In genomic region chr10:39096981-39097380, GRCm38 (mm10) we compare ENCODE assay signal across 9 mouse cellular contexts. TPM values are rescaled to one million over a fixed set of nuclear protein-coding genes. Genes with fewer than 3 reads are reported as not detected.
A peak's percentile ranks its signal among the peaks of the same experiment; 100 is the strongest.
DNase-seq lines count a peak whose midpoint lies in the region; ATAC-seq and TF ChIP-seq lines count a peak whose summit lies in the region.
"Had no signal": no experiment of that assay in that cellular context is flagged by ENCODE, and none has a peak within 500 bp of the region (broad histone marks: within the 10 kb centered on the region; RNA-seq: fewer than 3 reads in every experiment).

No protein-coding gene starts in this region.

- DNase-seq in hindbrain, postnatal 0 days (ENCODE audit: low spot score), result peak; percentile 36
- DNase-seq in hindbrain, embryonic 14.5 days (ENCODE audit: low spot score), result no peak
- peak; percentile 11 for DNase-seq in urinary bladder, postnatal 25 days (ENCODE audit: low spot score)
- no peak for DNase-seq in urinary bladder, adult 18-20 months (ENCODE audit: low spot score in 2 of 2)
- DNase-seq in cerebellum, postnatal 10 days, result peak; percentile 77
- no peak for DNase-seq in lung, postnatal 0 days (ENCODE audit: low spot score)
- no peak for DNase-seq in forebrain, embryonic 11.5 days (ENCODE audit: low spot score)
- DNase-seq in spleen, postnatal 36 days (ENCODE audit: low spot score in 2 of 2), result no peak

- peak; percentile 50 for TF ChIP-seq CTCF in hindbrain, postnatal 0 days (IDR thresholded peaks at IDR 0.05; ENCODE audit: low read depth)
- TF ChIP-seq CTCF in lung, postnatal 0 days (IDR thresholded peaks at IDR 0.05), result peak; percentile 53

- no peak overlapping the region for H3K4me2 ChIP-seq in hindbrain, postnatal 0 days (ENCODE audit: low read depth, low read length)
- no peak overlapping the region for H3K4me2 ChIP-seq in hindbrain, embryonic 14.5 days (replicated peaks)
- H3K4me2 ChIP-seq in lung, postnatal 0 days (replicated peaks; ENCODE audit: low read depth, low read length), result no peak overlapping the region
- no peak overlapping the region for H3K4me2 ChIP-seq in forebrain, embryonic 11.5 days (ENCODE audit: low read depth, low read length, severe bottlenecking)
- H3K4me2 ChIP-seq: neural tube, embryonic 12.5 days had no signal

- no peak for ATAC-seq in hindbrain, postnatal 0 days
- no peak for ATAC-seq in hindbrain, embryonic 14.5 days (ENCODE audit: low FRiP score)
- ATAC-seq in lung, postnatal 0 days, result no peak
- no peak for ATAC-seq in forebrain, embryonic 11.5 days (replicated peaks; ENCODE audit: low FRiP score)

- no peak for TF ChIP-seq EP300 in lung, postnatal 0 days (IDR thresholded peaks at IDR 0.05)

- H3K27ac ChIP-seq in hindbrain, postnatal 0 days, result no peak overlapping the region
- no peak overlapping the region for H3K27ac ChIP-seq in hindbrain, embryonic 14.5 days
- no peak overlapping the region for H3K27ac ChIP-seq in lung, postnatal 0 days (ENCODE audit: low read length)
- no peak overlapping the region for H3K27ac ChIP-seq in forebrain, embryonic 11.5 days (ENCODE audit: low read depth, low read length)
- H3K27ac ChIP-seq: neural tube, embryonic 12.5 days had no signal

- no peaks in the 10 kb centered on the region for H3K36me3 ChIP-seq in hindbrain, postnatal 0 days (ENCODE audit: insufficient read depth, low read length)
- H3K36me3 ChIP-seq in hindbrain, embryonic 14.5 days (replicated peaks; ENCODE audit: control insufficient read depth, insufficient read depth), result no peaks in the 10 kb centered on the region
- H3K36me3 ChIP-seq in lung, postnatal 0 days (ENCODE audit: insufficient read depth, low read length), result peaks cover 12% of the 10 kb centered on the region; the same call in 1 of the 2 replicates
- no peaks in the 10 kb centered on the region for H3K36me3 ChIP-seq in forebrain, embryonic 11.5 days (ENCODE audit: control insufficient read depth, insufficient read depth, low read length)
- H3K36me3 ChIP-seq: neural tube, embryonic 12.5 days had no signal

- no peaks in the 10 kb centered on the region for H3K9me3 ChIP-seq in hindbrain, postnatal 0 days (ENCODE audit: low read length)
- H3K9me3 ChIP-seq in hindbrain, embryonic 14.5 days (ENCODE audit: control insufficient read depth, low read length), result no peaks in the 10 kb centered on the region
- H3K9me3 ChIP-seq in lung, postnatal 0 days (ENCODE audit: low read length), result no peaks in the 10 kb centered on the region
- no peaks in the 10 kb centered on the region for H3K9me3 ChIP-seq in forebrain, embryonic 11.5 days (ENCODE audit: control insufficient read depth, low read length)
- H3K9me3 ChIP-seq: neural tube, embryonic 12.5 days had no signal

- no peaks in the 10 kb centered on the region for H3K27me3 ChIP-seq in hindbrain, postnatal 0 days (ENCODE audit: insufficient read depth, low read length)
- H3K27me3 ChIP-seq in hindbrain, embryonic 14.5 days (ENCODE audit: control insufficient read depth, insufficient read depth, low read length), result no peaks in the 10 kb centered on the region
- H3K27me3 ChIP-seq in lung, postnatal 0 days (replicated peaks; ENCODE audit: insufficient read depth, low read length), result no peaks in the 10 kb centered on the region
- H3K27me3 ChIP-seq in forebrain, embryonic 11.5 days (ENCODE audit: control insufficient read depth, insufficient read depth, low read length), result no peaks in the 10 kb centered on the region
- H3K27me3 ChIP-seq: neural tube, embryonic 12.5 days had no signal

- H3K4me1 ChIP-seq in hindbrain, postnatal 0 days (ENCODE audit: insufficient read depth, low read length), result no peaks in the 10 kb centered on the region
- no peaks in the 10 kb centered on the region for H3K4me1 ChIP-seq in hindbrain, embryonic 14.5 days (replicated peaks; ENCODE audit: control insufficient read depth, insufficient read depth, low read length)
- H3K4me1 ChIP-seq in lung, postnatal 0 days (ENCODE audit: insufficient read depth, low read depth, low read length), result no peaks in the 10 kb centered on the region
- H3K4me1 ChIP-seq in forebrain, embryonic 11.5 days (replicated peaks; ENCODE audit: control insufficient read depth, insufficient read depth, low read length), result no peaks in the 10 kb centered on the region
- H3K4me1 ChIP-seq: neural tube, embryonic 12.5 days had no signal

- H3K4me3 ChIP-seq in hindbrain, postnatal 0 days (ENCODE audit: low read length), result no peak overlapping the region
- no peak overlapping the region for H3K4me3 ChIP-seq in hindbrain, embryonic 14.5 days (replicated peaks; ENCODE audit: low read length)
- no peak overlapping the region for H3K4me3 ChIP-seq in lung, postnatal 0 days (ENCODE audit: low read depth, low read length)
- H3K4me3 ChIP-seq in forebrain, embryonic 11.5 days (ENCODE audit: low read depth, low read length), result no peak overlapping the region
- H3K4me3 ChIP-seq: neural tube, embryonic 12.5 days had no signal

- WGBS in hindbrain, postnatal 0 days, result 86% methylated on average over 9 of the region's 9 CpGs
- WGBS in hindbrain, embryonic 14.5 days, result 87% methylated on average over 9 of the region's 9 CpGs
- WGBS in lung, postnatal 0 days, result 80% methylated on average over 9 of the region's 9 CpGs
- 85% methylated on average over 9 of the region's 9 CpGs for WGBS in forebrain, embryonic 11.5 days

- no peak overlapping the region for H3K9ac ChIP-seq in hindbrain, postnatal 0 days (replicated peaks; ENCODE audit: low read length)
- H3K9ac ChIP-seq in hindbrain, embryonic 14.5 days, result no peak overlapping the region
- H3K9ac ChIP-seq in lung, postnatal 0 days (replicated peaks; ENCODE audit: low read depth), result no peak overlapping the region
- no peak overlapping the region for H3K9ac ChIP-seq in forebrain, embryonic 11.5 days (ENCODE audit: low read length)
- H3K9ac ChIP-seq: neural tube, embryonic 12.5 days had no signal

RNA-seq across cellular contexts. Expression of gene Fam229b, which starts 36.7 kb away (rescaled TPM):
- total RNA-seq in hindbrain, postnatal 0 days (2014; rRNA removed), result 18.0 and 22.8 TPM in 2 replicates
- 43.8 and 45.9 TPM in 2 replicates for polyA plus RNA-seq in hindbrain, postnatal 0 days (2015; fragmentation: Nextera tagmentation; extraction: Ambion mirVana)
- 30.5 and 38.9 TPM in 2 replicates for polyA plus RNA-seq in hindbrain, embryonic 14.5 days (2014; fragmentation: Nextera tagmentation; extraction: Ambion mirVana)
- polyA plus RNA-seq in lung, postnatal 0 days (2015; fragmentation: Nextera tagmentation; extraction: Ambion mirVana), result 9.0 and 10.2 TPM in 2 replicates
- polyA plus RNA-seq in forebrain, embryonic 11.5 days (2014; fragmentation: Nextera tagmentation; extraction: Ambion mirVana), result 12.5 and 13.3 TPM in 2 replicates

RNA-seq across cellular contexts. Expression of gene Tube1, which starts 36.8 kb away (rescaled TPM):
- 3.3 and 3.8 TPM in 2 replicates for total RNA-seq in hindbrain, postnatal 0 days (2014; rRNA removed)
- 3.6 and 3.7 TPM in 2 replicates for polyA plus RNA-seq in hindbrain, postnatal 0 days (2015; fragmentation: Nextera tagmentation; extraction: Ambion mirVana)
- 8.2 and 8.8 TPM in 2 replicates for polyA plus RNA-seq in hindbrain, embryonic 14.5 days (2014; fragmentation: Nextera tagmentation; extraction: Ambion mirVana)
- 1.7 and 1.8 TPM in 2 replicates for polyA plus RNA-seq in lung, postnatal 0 days (2015; fragmentation: Nextera tagmentation; extraction: Ambion mirVana)
- polyA plus RNA-seq in forebrain, embryonic 11.5 days (2014; fragmentation: Nextera tagmentation; extraction: Ambion mirVana), result 23.2 and 25.4 TPM in 2 replicates

Comparison
In these comparisons a context has a peak if more than half of its experiments do, and no peak if none do; other contexts are left out.
1. DNase-seq: peak in hindbrain, postnatal 0 days (single experiment), urinary bladder, postnatal 25 days (single experiment) and cerebellum, postnatal 10 days (2 of 2); none in hindbrain, embryonic 14.5 days (single experiment), urinary bladder, adult 18-20 months (0 of 2), lung, postnatal 0 days (single experiment), forebrain, embryonic 11.5 days (single experiment) and spleen, postnatal 36 days (0 of 2).